Comparison of ENCODE assay signal across 23 mouse cellular contexts in the genomic region with DNA sequence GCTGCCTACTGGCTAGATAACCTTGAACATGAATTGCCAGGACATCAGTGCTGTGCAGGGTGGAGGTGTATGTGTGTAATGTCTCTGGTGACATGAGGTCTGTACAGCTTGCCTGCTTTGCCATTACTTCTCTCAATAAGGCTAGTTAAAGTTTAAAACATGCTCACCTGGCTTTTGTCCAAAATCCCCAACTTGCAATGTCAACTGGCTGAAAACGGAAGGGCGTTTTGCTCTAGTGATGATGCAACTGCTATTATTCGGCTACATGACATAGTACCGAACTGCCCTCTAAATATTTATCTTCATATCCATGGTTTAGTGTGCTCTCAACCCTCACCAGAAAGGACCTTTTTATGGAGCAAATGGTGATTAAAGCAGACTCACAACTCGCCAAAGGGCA.
A peak's percentile ranks its signal among the peaks of the same experiment; 100 is the strongest.
DNase-seq lines count a peak whose midpoint lies in the region; ATAC-seq and TF ChIP-seq lines count a peak whose summit lies in the region.
"Had no signal": no experiment of that assay in that cellular context is flagged by ENCODE, and none has a peak within 500 bp of the region (broad histone marks: within the 10 kb centered on the region; RNA-seq: fewer than 3 reads in every experiment).

No protein-coding gene starts in this region.

- no peaks in the 10 kb centered on the region for H3K9me3 ChIP-seq in kidney, embryonic 15.5 days (replicated peaks)
- no peaks in the 10 kb centered on the region for H3K9me3 ChIP-seq in lung, postnatal 0 days (ENCODE audit: low read length)
- no peaks in the 10 kb centered on the region for H3K9me3 ChIP-seq in limb, embryonic 14.5 days (ENCODE audit: control insufficient read depth, low read length)
- H3K9me3 ChIP-seq: embryonic facial prominence, embryonic 15.5 days; heart, embryonic 12.5 days; hindbrain, embryonic 10.5 days; intestine, embryonic 15.5 days; lung, embryonic 15.5 days; midbrain, embryonic 13.5 days had no signal

- no peak overlapping the region for H3K4me2 ChIP-seq in kidney, embryonic 15.5 days
- H3K4me2 ChIP-seq in lung, postnatal 0 days (replicated peaks; ENCODE audit: low read depth, low read length) = no peak overlapping the region
- H3K4me2 ChIP-seq in limb, embryonic 14.5 days (replicated peaks; ENCODE audit: low read depth, low read length, severe bottlenecking) = no peak overlapping the region
- H3K4me2 ChIP-seq: embryonic facial prominence, embryonic 15.5 days; heart, embryonic 12.5 days; intestine, embryonic 15.5 days; lung, embryonic 15.5 days; midbrain, embryonic 13.5 days had no signal

- H3K27ac ChIP-seq in kidney, embryonic 15.5 days = no peak overlapping the region
- H3K27ac ChIP-seq in lung, postnatal 0 days (ENCODE audit: low read length) = no peak overlapping the region
- H3K27ac ChIP-seq in limb, embryonic 14.5 days (replicated peaks; ENCODE audit: low read depth, low read length) = no peak overlapping the region
- H3K27ac ChIP-seq: embryonic facial prominence, embryonic 15.5 days; hindbrain, embryonic 10.5 days; intestine, embryonic 15.5 days; lung, embryonic 15.5 days; midbrain, embryonic 13.5 days had no signal

- no peaks in the 10 kb centered on the region for H3K36me3 ChIP-seq in kidney, embryonic 15.5 days
- H3K36me3 ChIP-seq in lung, postnatal 0 days (ENCODE audit: insufficient read depth, low read length) = no peaks in the 10 kb centered on the region
- no peaks in the 10 kb centered on the region for H3K36me3 ChIP-seq in limb, embryonic 14.5 days (ENCODE audit: control insufficient read depth, insufficient read depth, low read length)
- H3K36me3 ChIP-seq: embryonic facial prominence, embryonic 15.5 days; heart, embryonic 12.5 days; hindbrain, embryonic 10.5 days; intestine, embryonic 15.5 days; lung, embryonic 15.5 days; midbrain, embryonic 13.5 days had no signal

- intact Hi-C loops in left cerebral cortex, postnatal 10 days (cut with DNase I) = no loop called here

- no peak for TF ChIP-seq POLR2A in limb, embryonic 14.5 days (IDR thresholded peaks at IDR 0.05; ENCODE audit: borderline replicate concordance, extremely low read depth, insufficient read depth, insufficient read length)

- no peak for TF ChIP-seq EP300 in lung, postnatal 0 days (IDR thresholded peaks at IDR 0.05)

- ATAC-seq in kidney, embryonic 15.5 days (replicated peaks; ENCODE audit: low FRiP score) = no peak
- peak; percentile 52 for ATAC-seq in lung, postnatal 0 days
- no peak for ATAC-seq in limb, embryonic 14.5 days (ENCODE audit: low FRiP score, low read depth)
- ATAC-seq: forebrain, embryonic 14.5 days; hindbrain, embryonic 16.5 days; intestine, embryonic 15.5 days; midbrain, embryonic 13.5 days had no signal

- TF ChIP-seq CTCF in lung, postnatal 0 days (IDR thresholded peaks at IDR 0.05) = no peak

- no peaks in the 10 kb centered on the region for H3K4me1 ChIP-seq in kidney, embryonic 15.5 days
- H3K4me1 ChIP-seq in lung, postnatal 0 days (ENCODE audit: insufficient read depth, low read depth, low read length) = 0 out of 2 replicates have a peak, but pooled peaks cover 3% of the 10 kb centered on the region
- peaks cover 11% of the 10 kb centered on the region; the same call in 1 of the 2 replicates for H3K4me1 ChIP-seq in limb, embryonic 14.5 days (ENCODE audit: control insufficient read depth, insufficient read depth, low read length)
- H3K4me1 ChIP-seq: embryonic facial prominence, embryonic 15.5 days; heart, embryonic 12.5 days; hindbrain, embryonic 10.5 days; intestine, embryonic 15.5 days; lung, embryonic 15.5 days; megakaryocyte, embryonic 14.5 days; midbrain, embryonic 13.5 days had no signal

- 56% methylated on average over 5 of the region's 5 CpGs for WGBS in kidney, embryonic 15.5 days
- WGBS in lung, postnatal 0 days = 43% methylated on average over 5 of the region's 5 CpGs
- 53% methylated on average over 5 of the region's 5 CpGs for WGBS in limb, embryonic 14.5 days

- H3K27me3 ChIP-seq in kidney, embryonic 15.5 days = no peaks in the 10 kb centered on the region
- no peaks in the 10 kb centered on the region for H3K27me3 ChIP-seq in lung, postnatal 0 days (replicated peaks; ENCODE audit: insufficient read depth, low read length)
- no peaks in the 10 kb centered on the region for H3K27me3 ChIP-seq in limb, embryonic 14.5 days (ENCODE audit: control insufficient read depth, insufficient read depth, low read length)
- H3K27me3 ChIP-seq: embryonic facial prominence, embryonic 15.5 days; heart, embryonic 12.5 days; intestine, embryonic 15.5 days; lung, embryonic 15.5 days; megakaryocyte, embryonic 14.5 days; midbrain, embryonic 13.5 days had no signal

- peak; percentile 5 for DNase-seq in adrenal gland, postnatal 14 days
- no peak for DNase-seq in adrenal gland, adult 18-20 months (ENCODE audit: low spot score in 2 of 2)
- DNase-seq in kidney, adult 9 months = peak; percentile 63
- DNase-seq in lung, postnatal 0 days (ENCODE audit: low spot score) = peak; percentile 28
- DNase-seq in lung, postnatal 25 days (ENCODE audit: low spot score) = no peak
- DNase-seq in limb, embryonic 14.5 days (ENCODE audit: low spot score) = peak; percentile 33
- DNase-seq in left cerebral cortex, postnatal 10 days (ENCODE audit: extremely low spot score in 1 of 2, low spot score in 2 of 2) = no peak
- DNase-seq: cerebellum, adult 11 months; cerebellum, adult 9-11 months; gastrocnemius, postnatal 14 days; heart, adult 18-20 months; right cerebral cortex, postnatal 14 days; spleen, adult 18-20 months had no signal

- H3K9ac ChIP-seq in kidney, embryonic 15.5 days = no peak overlapping the region
- no peak overlapping the region for H3K9ac ChIP-seq in lung, postnatal 0 days (replicated peaks; ENCODE audit: low read depth)
- H3K9ac ChIP-seq in limb, embryonic 14.5 days (ENCODE audit: low read depth, low read length, severe bottlenecking) = no peak overlapping the region
- H3K9ac ChIP-seq: embryonic facial prominence, embryonic 15.5 days; heart, embryonic 12.5 days; intestine, embryonic 15.5 days; lung, embryonic 15.5 days; midbrain, embryonic 13.5 days had no signal

- H3K4me3 ChIP-seq in kidney, embryonic 15.5 days (replicated peaks) = no peak overlapping the region
- no peak overlapping the region for H3K4me3 ChIP-seq in lung, postnatal 0 days (ENCODE audit: low read depth, low read length)
- no peak overlapping the region for H3K4me3 ChIP-seq in limb, embryonic 14.5 days (replicated peaks; ENCODE audit: low read length)
- H3K4me3 ChIP-seq: embryonic facial prominence, embryonic 15.5 days; heart, embryonic 12.5 days; hindbrain, embryonic 10.5 days; intestine, embryonic 15.5 days; lung, embryonic 15.5 days; megakaryocyte, embryonic 14.5 days; midbrain, embryonic 13.5 days had no signal

Comparison
In these comparisons a context has a peak if more than half of its experiments do, and no peak if none do; other contexts are left out.
1. DNase-seq: peak in adrenal gland, postnatal 14 days (single experiment), kidney, adult 9 months (single experiment), lung, postnatal 0 days (single experiment) and limb, embryonic 14.5 days (single experiment); none in adrenal gland, adult 18-20 months (0 of 2), lung, postnatal 25 days (single experiment) and left cerebral cortex, postnatal 10 days (0 of 2).